Mouse (Mus musculus) G1E (cell line): ENCODE results near the gene Gpr27.

ENCODE experiments used
- CTCF ChIP-seq: IDR thresholded peaks from 2 replicates; pipeline ENCODE4 v1.5.1; 2012; ENCODE audit warnings: low read depth, low read length, inconsistent platforms, mixed read lengths
- POLR2AphosphoS5 ChIP-seq: IDR thresholded peaks from 2 replicates; pipeline ENCODE4 v1.6.1; 2012; ENCODE audit warnings: low read depth, low read length, inconsistent platforms; ENCODE audit not compliant: insufficient replicate concordance

GRCm38 (mm10) chr6:99726576-99727303 lies 34.3 kb downstream of the Gpr27 start:
- TF ChIP-seq CTCF (no peak), POLR2AphosphoS5 (no peak)
